Mouse (Mus musculus): ENCODE data around the gene Larp6. TPM values are rescaled to one million over a fixed set of nuclear protein-coding genes. Genes with fewer than 3 reads are reported as not detected.
A peak's percentile ranks its signal among the peaks of the same experiment; 100 is the strongest.

Larp6 gene
- total RNA-seq, 1 experiment, result 0.62 TPM

GRCm38 (mm10) chr9:60776899-60777298 is 64.1 kb downstream of the Larp6 start:
- peak overlapping the region; percentile 3 to 10; a peak in 3 of 4 replicates for H3K4me3 ChIP-seq (ENCODE audit: insufficient read depth in 1 of 2, low read depth in 1 of 2, low read length in 2 of 2, poor library complexity in 1 of 2, severe bottlenecking in 1 of 2)
- no peaks in the 10 kb centered on the region for H3K9me3 ChIP-seq (ENCODE audit: control insufficient read depth, insufficient read depth, low read depth, low read length)

GRCm38 (mm10) chr9:60782057-60782789 is 69.4 kb downstream of the Larp6 start:
- Histone ChIP-seq H3K9ac (ENCODE audit: insufficient read depth, low read depth, low read length, poor library complexity, severe bottlenecking) (no peak overlapping the region), H3K9me3 (ENCODE audit: control insufficient read depth, insufficient read depth, low read depth, low read length) (no peaks in the 10 kb centered on the region), H3K4me1 (ENCODE audit: control insufficient read depth in 2 of 2, insufficient read depth in 2 of 2, low read length in 2 of 2, poor library complexity in 1 of 2) (no peaks in the 10 kb centered on the region), H3K4me3 (ENCODE audit: insufficient read depth in 1 of 2, low read depth in 1 of 2, low read length in 2 of 2, poor library complexity in 1 of 2, severe bottlenecking in 1 of 2) (no peak overlapping the region), H3K27ac (ENCODE audit: insufficient read depth, low read depth, low read length, poor library complexity, severe bottlenecking) (no peak overlapping the region), H3K36me3 (ENCODE audit: control insufficient read depth, insufficient read depth, low read length, poor library complexity, severe bottlenecking) (no peaks in the 10 kb centered on the region)
- DNase-seq (ENCODE audit: low read depth, low spot score), result no peak
- no peak for TF ChIP-seq ZNF384 (IDR thresholded peaks at IDR 0.05; ENCODE audit: low read depth, low read length)
- no peak for TF ChIP-seq ZC3H11A (IDR thresholded peaks at IDR 0.05; ENCODE audit: borderline replicate concordance, low read depth, low read length)
- TF ChIP-seq HCFC1 (IDR thresholded peaks at IDR 0.05; ENCODE audit: borderline replicate concordance, insufficient read depth, low read length), result no peak
- no peak for TF ChIP-seq CHD2 (IDR thresholded peaks at IDR 0.05; ENCODE audit: low read depth, low read length)
- TF ChIP-seq MAFK (IDR thresholded peaks at IDR 0.05; ENCODE audit: insufficient read depth, low read depth, low read length), result no peak
- in situ Hi-C loops (cut with MboI; ENCODE audit: low sequenced_read_pairs in 2 of 2, unreplicated experiment in 2 of 2), result no loop called here

More at GRCm38 (mm10) chr9:60776899-60777298, 64.1 kb downstream of the Larp6 start:
- DNase-seq (ENCODE audit: low read depth, low spot score), result no peak
- Histone ChIP-seq H3K27ac (ENCODE audit: insufficient read depth, low read depth, low read length, poor library complexity, severe bottlenecking) (no peak overlapping the region), H3K4me1 (ENCODE audit: control insufficient read depth in 2 of 2, insufficient read depth in 2 of 2, low read length in 2 of 2, poor library complexity in 1 of 2) (0 out of 4 replicates have a peak, but pooled peaks cover 0 to 2% of the 10 kb centered on the region in 2 experiments), H3K36me3 (ENCODE audit: control insufficient read depth, insufficient read depth, low read length, poor library complexity, severe bottlenecking) (no peaks in the 10 kb centered on the region), H3K9ac (ENCODE audit: insufficient read depth, low read depth, low read length, poor library complexity, severe bottlenecking) (no peak overlapping the region)
- in situ Hi-C loops (cut with MboI; ENCODE audit: low sequenced_read_pairs in 2 of 2, unreplicated experiment in 2 of 2), result no loop called here
- no peak for TF ChIP-seq CHD2 (IDR thresholded peaks at IDR 0.05; ENCODE audit: low read depth, low read length)
- no peak for TF ChIP-seq HCFC1 (IDR thresholded peaks at IDR 0.05; ENCODE audit: borderline replicate concordance, insufficient read depth, low read length)
- no peak for TF ChIP-seq ZNF384 (IDR thresholded peaks at IDR 0.05; ENCODE audit: low read depth, low read length)
- TF ChIP-seq MAFK (IDR thresholded peaks at IDR 0.05; ENCODE audit: insufficient read depth, low read depth, low read length), result no peak
- no peak for TF ChIP-seq ZC3H11A (IDR thresholded peaks at IDR 0.05; ENCODE audit: borderline replicate concordance, low read depth, low read length)

GRCm38 (mm10) chr9:60785069-60785468 is 72.3 kb downstream of the Larp6 start:
- H3K36me3 ChIP-seq (ENCODE audit: control insufficient read depth, insufficient read depth, low read length, poor library complexity, severe bottlenecking), result no peaks in the 10 kb centered on the region
- no peak overlapping the region for H3K4me3 ChIP-seq (ENCODE audit: insufficient read depth in 1 of 2, low read depth in 1 of 2, low read length in 2 of 2, poor library complexity in 1 of 2, severe bottlenecking in 1 of 2)
- peaks cover 0 to 4% of the 10 kb centered on the region in 2 experiments; a peak in 1 of 4 replicates for H3K4me1 ChIP-seq (ENCODE audit: control insufficient read depth in 2 of 2, insufficient read depth in 2 of 2, low read length in 2 of 2, poor library complexity in 1 of 2)
- H3K9ac ChIP-seq (ENCODE audit: insufficient read depth, low read depth, low read length, poor library complexity, severe bottlenecking), result no peak overlapping the region
- no peak for DNase-seq (ENCODE audit: low read depth, low spot score)
- H3K27ac ChIP-seq (ENCODE audit: insufficient read depth, low read depth, low read length, poor library complexity, severe bottlenecking), result no peak overlapping the region
- TF ChIP-seq CHD2 (IDR thresholded peaks at IDR 0.05; ENCODE audit: low read depth, low read length) (no peak), ZNF384 (IDR thresholded peaks at IDR 0.05; ENCODE audit: low read depth, low read length) (no peak), ZC3H11A (IDR thresholded peaks at IDR 0.05; ENCODE audit: borderline replicate concordance, low read depth, low read length) (no peak), MAFK (IDR thresholded peaks at IDR 0.05; ENCODE audit: insufficient read depth, low read depth, low read length) (no peak), HCFC1 (IDR thresholded peaks at IDR 0.05; ENCODE audit: borderline replicate concordance, insufficient read depth, low read length) (no peak)
- H3K9me3 ChIP-seq (ENCODE audit: control insufficient read depth, insufficient read depth, low read depth, low read length), result no peaks in the 10 kb centered on the region
- in situ Hi-C loops (cut with MboI; ENCODE audit: low sequenced_read_pairs in 2 of 2, unreplicated experiment in 2 of 2), result no loop called here

GRCm38 (mm10) chr9:60787517-60788110 is 74.8 kb downstream of the Larp6 start:
- no peak overlapping the region for H3K27ac ChIP-seq (ENCODE audit: insufficient read depth, low read depth, low read length, poor library complexity, severe bottlenecking)
- H3K4me3 ChIP-seq (ENCODE audit: insufficient read depth in 1 of 2, low read depth in 1 of 2, low read length in 2 of 2, poor library complexity in 1 of 2, severe bottlenecking in 1 of 2), result no peak overlapping the region
- H3K9ac ChIP-seq (ENCODE audit: insufficient read depth, low read depth, low read length, poor library complexity, severe bottlenecking), result no peak overlapping the region
- no peak for TF ChIP-seq ZNF384 (IDR thresholded peaks at IDR 0.05; ENCODE audit: low read depth, low read length)
- TF ChIP-seq MAFK (IDR thresholded peaks at IDR 0.05; ENCODE audit: insufficient read depth, low read depth, low read length), result no peak
- TF ChIP-seq HCFC1 (IDR thresholded peaks at IDR 0.05; ENCODE audit: borderline replicate concordance, insufficient read depth, low read length), result no peak
- no peak for TF ChIP-seq CHD2 (IDR thresholded peaks at IDR 0.05; ENCODE audit: low read depth, low read length)
- no peak for TF ChIP-seq ZC3H11A (IDR thresholded peaks at IDR 0.05; ENCODE audit: borderline replicate concordance, low read depth, low read length)
- peak; percentile 67 for DNase-seq (ENCODE audit: low read depth, low spot score)
- in situ Hi-C loops (cut with MboI; ENCODE audit: low sequenced_read_pairs in 2 of 2, unreplicated experiment in 2 of 2), result no loop called here
- no peaks in the 10 kb centered on the region for H3K9me3 ChIP-seq (ENCODE audit: control insufficient read depth, insufficient read depth, low read depth, low read length)
- H3K4me1 ChIP-seq (ENCODE audit: control insufficient read depth in 2 of 2, insufficient read depth in 2 of 2, low read length in 2 of 2, poor library complexity in 1 of 2), result peaks cover 0 to 4% of the 10 kb centered on the region in 2 experiments; a peak in 1 of 4 replicates
- no peaks in the 10 kb centered on the region for H3K36me3 ChIP-seq (ENCODE audit: control insufficient read depth, insufficient read depth, low read length, poor library complexity, severe bottlenecking)

Other genes with a start within 250 kb of the Larp6 start
- 1.6 and 2.1 TPM in 2 replicates for gene Thsd4, start 190.9 kb upstream of the Larp6 start, total RNA-seq (2012; rRNA removed)
- gene Lrrc49, start 24.8 kb upstream of the Larp6 start, total RNA-seq (2012; rRNA removed), result 3.4 and 3.7 TPM in 2 replicates
- 21.7 and 22.1 TPM in 2 replicates for gene Uaca, start 81.6 kb downstream of the Larp6 start, total RNA-seq (2012; rRNA removed)

Data from ES-E14 (cell line).